Mouse (Mus musculus): ENCODE data around the gene Ptx3. TPM values are rescaled to one million over a fixed set of nuclear protein-coding genes. Genes with fewer than 3 reads are reported as not detected.
"Not testable (repeated sequence)": the region's sequence is repeated elsewhere in the genome, so short reads cannot be mapped to it uniquely, and the experiment has no call there.

Gene Ptx3
- not detected for polyA plus RNA-seq (2017; shearing (Covaris generic))

- ATAC-seq, result no peak
Measured at GRCm38 (mm10) chr3:66219655-66220191, at the start of gene Ptx3. Gene Ptx3, plus strand, starts transcription at chr3:66219910.

DNA sequence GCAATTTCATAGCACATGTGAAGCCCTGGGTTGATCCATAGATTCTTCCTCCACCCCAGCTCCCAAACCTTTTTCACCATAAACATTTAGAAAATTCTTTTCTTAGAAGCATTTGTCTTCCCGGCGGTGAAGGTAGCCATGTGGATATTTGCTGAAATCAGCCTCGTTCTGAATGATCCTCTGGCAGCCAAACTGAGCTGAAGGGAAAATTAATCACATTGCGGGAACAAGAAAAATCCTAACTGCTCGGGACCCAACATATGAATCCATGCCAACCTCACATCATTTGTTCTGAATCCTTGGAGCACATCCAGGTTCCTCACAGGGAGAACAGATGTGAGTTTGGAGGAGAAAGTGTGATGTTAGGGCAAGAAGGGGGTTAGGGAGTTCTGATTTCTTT, 46.8 kb upstream of the Ptx3 start:
- ATAC-seq, result no peak

DNA sequence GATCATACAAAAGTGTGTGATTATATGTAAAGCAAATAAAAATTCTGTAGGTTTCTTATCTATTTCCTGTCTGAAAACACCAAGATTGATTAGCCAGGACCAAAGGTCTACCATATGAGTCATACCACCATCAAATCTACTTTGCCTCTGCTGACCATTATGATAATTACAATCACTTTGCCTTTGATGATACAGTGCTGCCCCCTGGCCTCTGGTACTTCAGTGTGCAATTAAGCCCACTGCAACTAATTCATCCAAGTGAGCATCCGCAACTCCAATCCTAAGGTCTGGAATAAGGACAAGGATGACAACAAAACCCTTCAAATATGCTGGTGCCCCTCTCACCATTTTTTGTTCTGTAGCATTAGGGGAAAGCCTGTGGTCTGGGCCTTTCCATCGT, 40.1 kb upstream of the Ptx3 start:
- no peak for ATAC-seq

DNA sequence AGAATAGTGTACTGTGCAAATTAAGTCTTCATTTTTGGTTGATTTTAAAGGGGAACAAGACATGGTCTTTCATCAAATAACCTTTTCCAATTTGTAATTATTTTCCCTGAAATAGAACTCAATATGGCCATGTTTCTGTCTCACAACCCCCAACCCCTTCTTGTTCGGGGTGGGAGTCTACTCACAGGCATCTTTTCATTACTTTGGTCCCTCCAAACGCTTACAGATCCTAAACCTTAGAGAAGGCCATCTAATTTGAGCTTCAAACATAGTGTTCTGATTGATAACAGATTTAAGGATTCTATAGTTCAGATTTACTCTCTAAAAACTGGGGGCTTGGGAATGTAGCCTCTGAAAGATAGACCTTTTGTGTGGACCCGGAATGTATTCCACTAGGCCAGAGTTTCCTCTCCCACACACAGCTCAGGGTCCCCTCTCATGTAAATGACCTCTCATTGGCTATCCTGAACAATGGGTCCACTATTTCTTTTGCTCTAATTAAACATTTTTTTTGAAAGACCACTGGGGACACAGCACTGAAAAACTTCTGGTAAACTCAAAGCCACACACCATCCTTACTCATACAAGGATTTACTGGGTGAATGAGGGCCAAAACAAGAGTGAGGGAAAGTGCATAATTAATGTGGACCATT, 25.7 kb upstream of the Ptx3 start:
- no peak for ATAC-seq

GRCm38 (mm10) chr3:66208836-66209573, 10.7 kb upstream of the Ptx3 start:
- ATAC-seq, result no peak

DNA sequence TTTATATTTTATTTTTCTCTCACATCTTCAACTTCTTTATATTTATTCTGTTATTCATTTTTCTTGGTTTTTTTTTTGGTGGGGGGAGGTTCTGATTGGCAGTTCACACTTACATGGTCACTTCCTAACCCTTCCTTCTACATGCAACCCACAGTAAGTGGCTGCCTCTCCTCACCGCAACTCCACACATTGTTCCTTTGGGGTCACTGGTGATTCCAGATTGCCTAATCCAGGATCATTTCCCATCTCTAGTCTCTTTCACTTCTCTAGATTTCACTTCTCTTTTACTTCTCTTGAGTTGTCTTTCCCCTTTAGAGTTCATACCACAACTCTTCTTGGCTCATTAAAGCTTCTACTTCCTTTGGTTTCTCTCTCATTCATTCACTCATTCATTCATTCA, 6.2 kb upstream of the Ptx3 start:
- no peak for ATAC-seq

GRCm38 (mm10) chr3:66215759-66216158, 4.0 kb upstream of the Ptx3 start:
- ATAC-seq, result no peak

GRCm38 (mm10) chr3:66220554-66221242, 988 bp downstream of the Ptx3 start:
- no peak for ATAC-seq

- ATAC-seq, result no peak
Measured at GRCm38 (mm10) chr3:66221243-66221611, 1.5 kb downstream of the Ptx3 start.

DNA sequence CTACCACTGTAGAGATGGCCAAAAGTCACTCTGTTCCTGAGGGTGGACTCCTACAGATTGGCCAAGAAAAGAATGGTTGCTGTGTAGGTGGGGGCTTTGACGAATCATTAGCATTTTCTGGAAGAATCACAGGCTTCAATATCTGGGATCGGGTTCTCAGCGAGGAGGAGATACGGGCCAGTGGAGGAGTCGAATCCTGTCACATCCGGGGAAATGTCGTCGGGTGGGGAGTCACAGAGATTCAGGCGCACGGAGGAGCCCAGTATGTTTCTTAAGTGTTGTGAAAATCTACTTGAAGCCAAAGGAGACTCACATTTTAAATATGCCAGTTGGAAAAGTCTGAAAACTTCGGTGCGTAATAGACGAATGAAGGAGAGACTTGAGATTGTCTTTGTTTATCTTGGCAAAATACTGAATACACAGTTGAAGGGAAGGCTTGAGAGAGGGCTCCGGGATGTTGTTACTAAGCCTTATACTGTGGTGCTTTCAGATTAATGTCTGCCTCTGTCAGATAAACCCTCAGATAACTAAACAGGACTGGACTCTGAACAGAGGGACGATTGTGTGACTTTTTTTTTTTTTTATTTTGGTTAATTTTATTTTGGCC, 5.3 kb downstream of the Ptx3 start:
- ATAC-seq, result no peak

DNA sequence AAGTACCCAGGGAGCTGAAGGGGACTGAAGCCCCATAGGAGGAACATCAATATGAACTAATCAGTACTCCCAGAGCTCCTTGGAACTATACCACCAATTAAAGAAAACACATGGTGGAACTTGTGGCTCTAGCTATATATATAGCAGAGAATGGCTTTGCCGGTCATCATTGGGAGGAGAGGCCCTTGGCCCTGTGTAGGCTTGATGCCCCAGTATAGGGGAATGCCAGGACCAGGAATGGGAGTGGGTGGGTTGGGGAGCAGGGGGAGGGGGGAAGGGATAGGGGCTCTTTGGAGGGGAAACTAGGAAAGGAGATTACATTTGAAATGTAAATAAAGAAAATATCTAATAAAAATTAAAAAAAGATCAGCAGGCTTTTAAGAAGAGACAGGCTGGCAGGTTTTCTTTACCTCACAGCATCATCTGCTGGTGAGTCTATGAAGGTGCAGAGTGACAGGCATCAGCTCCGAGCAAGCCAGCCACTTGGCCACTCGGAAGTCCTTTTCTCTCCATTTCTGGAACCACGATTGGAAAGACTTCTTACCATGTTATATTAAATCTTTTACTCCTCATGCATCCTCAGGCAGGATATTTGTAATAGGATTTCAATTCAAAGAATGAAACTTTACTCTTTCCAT, 16.6 kb downstream of the Ptx3 start:
- ATAC-seq, result not testable (repeated sequence)

DNA sequence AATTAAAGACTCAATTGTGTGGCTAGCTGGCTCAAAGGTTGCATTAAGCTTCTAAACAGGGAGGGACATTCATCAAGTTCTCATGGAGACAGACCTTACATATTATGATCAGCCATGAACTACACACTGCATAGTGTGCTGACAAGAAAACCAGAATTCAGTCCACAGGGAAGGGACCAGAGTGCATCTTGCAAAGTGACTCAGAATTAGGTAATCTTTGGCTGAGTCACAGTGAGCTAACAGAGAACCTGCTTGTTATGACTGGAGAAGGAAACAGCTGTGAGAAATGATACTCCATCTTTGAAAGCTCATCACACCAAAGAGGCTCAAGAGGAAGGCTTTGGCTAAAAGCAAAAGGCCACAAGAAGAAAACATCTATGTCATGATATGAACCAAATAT, 20.8 kb downstream of the Ptx3 start:
- ATAC-seq, result no peak

DNA sequence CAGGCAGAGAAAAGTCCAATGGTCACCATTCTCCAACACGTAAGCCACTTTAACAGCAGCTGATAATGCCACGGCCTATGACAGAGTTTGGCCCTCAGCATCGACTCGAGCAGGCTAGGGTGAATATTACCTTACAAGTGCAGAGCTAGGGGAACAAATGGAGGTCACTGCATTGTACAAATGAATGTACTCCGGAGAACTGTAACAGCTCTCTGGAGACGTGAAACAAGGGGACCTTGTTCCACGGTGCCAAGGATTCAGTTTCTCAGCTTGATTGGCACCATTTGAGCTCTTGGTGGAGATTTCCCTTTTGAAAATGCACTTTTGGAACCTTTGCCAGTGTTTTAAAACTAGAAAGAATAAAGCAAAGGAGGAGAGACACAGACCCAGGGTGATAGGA, 32.1 kb downstream of the Ptx3 start:
- ATAC-seq, result no peak

DNA sequence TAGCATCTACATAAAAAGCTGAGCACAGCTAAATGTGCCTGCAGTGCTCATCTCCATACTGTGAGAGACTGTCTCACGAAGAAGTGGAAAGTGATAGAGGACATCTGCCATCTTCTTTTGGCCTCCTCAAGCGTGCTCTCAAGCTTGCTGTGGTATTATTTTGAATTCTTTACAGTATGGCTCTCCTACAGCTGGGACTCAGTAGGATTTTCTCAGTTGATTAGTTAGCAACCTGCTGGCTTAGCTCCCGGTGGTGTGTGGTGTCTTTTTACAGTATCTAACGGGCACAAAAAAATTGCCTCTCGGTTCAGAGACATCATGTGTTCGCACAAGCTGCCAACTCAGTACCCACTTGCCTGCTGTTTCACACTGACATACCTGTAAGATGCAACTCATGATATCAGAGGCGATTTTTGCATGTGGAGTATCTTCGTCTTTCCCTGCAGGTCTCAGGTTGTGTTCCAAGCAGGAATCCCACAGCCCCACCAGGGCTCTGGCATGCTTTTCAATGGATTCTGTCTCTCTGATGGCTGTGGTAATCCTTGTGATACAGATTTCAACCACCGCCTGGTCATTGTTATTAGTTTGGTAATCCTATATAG, 34.9 kb downstream of the Ptx3 start:
- ATAC-seq, result no peak

- no peak for ATAC-seq
Measured at GRCm38 (mm10) chr3:66262319-66262718, 42.6 kb downstream of the Ptx3 start.

DNA sequence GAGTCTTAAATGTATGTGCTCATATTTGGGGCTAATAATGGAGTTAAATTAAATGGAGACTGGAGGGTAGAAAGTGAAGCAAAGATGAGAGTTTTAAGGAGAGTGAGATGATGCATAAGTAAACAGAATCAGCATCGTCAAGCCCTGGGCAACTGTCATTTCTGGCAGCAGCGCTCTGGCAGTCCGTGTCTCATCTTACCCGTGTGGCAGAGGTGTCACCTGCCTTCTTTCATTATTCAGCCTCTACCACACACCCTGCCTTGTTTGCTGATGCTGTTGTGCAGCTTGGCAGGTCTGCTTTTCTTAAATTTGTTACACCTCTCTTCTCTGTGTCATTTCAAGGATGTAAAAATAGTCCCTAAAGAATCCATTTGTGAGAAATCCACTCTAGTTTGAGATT, 43.6 kb downstream of the Ptx3 start:
- ATAC-seq, result no peak

Other genes with a start within 250 kb of the Ptx3 start
- not detected for gene Veph1, start 76.9 kb downstream of the Ptx3 start, polyA plus RNA-seq (2017; shearing (Covaris generic))